Mouse (Mus musculus): Measurements from ENCODE around the gene Cd86.

The Cd86 gene

GRCm38 (mm10) chr16:36694798-36695290, 29.0 kb upstream of the Cd86 start:
- peak overlapping the region; percentile 81 for H3K4me3 ChIP-seq (replicated peaks; ENCODE audit: low read length)
- no peaks in the 10 kb centered on the region for H3K36me3 ChIP-seq (ENCODE audit: insufficient read depth, low read length)
- H3K9me3 ChIP-seq (ENCODE audit: low read length), result no peaks in the 10 kb centered on the region
- peaks cover 24% of the 10 kb centered on the region for H3K4me1 ChIP-seq (replicated peaks; ENCODE audit: low read depth, low read length)
- TF ChIP-seq POU5F1 (IDR thresholded peaks at IDR 0.05; ENCODE audit: borderline replicate concordance, low read length), result no peak
- no peak for TF ChIP-seq NANOG (IDR thresholded peaks at IDR 0.05; ENCODE audit: borderline replicate concordance, low read length)
- TF ChIP-seq CTCF (conservative IDR thresholded peaks at IDR 0.05; ENCODE audit: low read length), result no peak
- peaks cover 21% of the 10 kb centered on the region for H3K27me3 ChIP-seq (ENCODE audit: insufficient read depth, low read length)

GRCm38 (mm10) chr16:36693818-36694413, 28.0 kb upstream of the Cd86 start, which contains the start of gene Ildr1:
Ildr1 (plus strand) TSS chr16:36693978.
- Histone ChIP-seq H3K36me3 (ENCODE audit: insufficient read depth, low read length) (no peaks in the 10 kb centered on the region), H3K4me3 (replicated peaks; ENCODE audit: low read length) (peak within 1 kb of the TSS; percentile 81), H3K9me3 (ENCODE audit: low read length) (no peaks in the 10 kb centered on the region), H3K4me1 (replicated peaks; ENCODE audit: low read depth, low read length) (peaks cover 24% of the 10 kb centered on the region), H3K27me3 (ENCODE audit: insufficient read depth, low read length) (peaks cover 21% of the 10 kb centered on the region)
- TF ChIP-seq NANOG (IDR thresholded peaks at IDR 0.05; ENCODE audit: borderline replicate concordance, low read length) (no peak), CTCF (conservative IDR thresholded peaks at IDR 0.05; ENCODE audit: low read length) (no peak), POU5F1 (IDR thresholded peaks at IDR 0.05; ENCODE audit: borderline replicate concordance, low read length) (no peak)

- Histone ChIP-seq H3K36me3 (ENCODE audit: insufficient read depth, low read length) (no peaks in the 10 kb centered on the region), H3K27me3 (ENCODE audit: insufficient read depth, low read length) (peaks cover 21% of the 10 kb centered on the region), H3K4me1 (replicated peaks; ENCODE audit: low read depth, low read length) (peaks cover 17% of the 10 kb centered on the region), H3K4me3 (replicated peaks; ENCODE audit: low read length) (no peak overlapping the region), H3K9me3 (ENCODE audit: low read length) (no peaks in the 10 kb centered on the region)
- TF ChIP-seq POU5F1 (IDR thresholded peaks at IDR 0.05; ENCODE audit: borderline replicate concordance, low read length), result no peak
- TF ChIP-seq CTCF (conservative IDR thresholded peaks at IDR 0.05; ENCODE audit: low read length), result no peak
- TF ChIP-seq NANOG (IDR thresholded peaks at IDR 0.05; ENCODE audit: borderline replicate concordance, low read length), result no peak
Measured at GRCm38 (mm10) chr16:36691484-36691883, 25.6 kb upstream of the Cd86 start.

- Histone ChIP-seq H3K4me1 (replicated peaks; ENCODE audit: low read depth, low read length) (peaks cover 8% of the 10 kb centered on the region; the same call in 1 of the 2 replicates), H3K36me3 (ENCODE audit: insufficient read depth, low read length) (no peaks in the 10 kb centered on the region), H3K27me3 (ENCODE audit: insufficient read depth, low read length) (0 out of 2 replicates have a peak, but pooled peaks cover 3% of the 10 kb centered on the region), H3K9me3 (ENCODE audit: low read length) (no peaks in the 10 kb centered on the region), H3K4me3 (replicated peaks; ENCODE audit: low read length) (no peak overlapping the region)
- TF ChIP-seq POU5F1 (IDR thresholded peaks at IDR 0.05; ENCODE audit: borderline replicate concordance, low read length) (no peak), CTCF (conservative IDR thresholded peaks at IDR 0.05; ENCODE audit: low read length) (no peak), NANOG (IDR thresholded peaks at IDR 0.05; ENCODE audit: borderline replicate concordance, low read length) (no peak)
Measured at GRCm38 (mm10) chr16:36688076-36688475, 22.2 kb upstream of the Cd86 start.

GRCm38 (mm10) chr16:36684325-36684918, 18.5 kb upstream of the Cd86 start:
- TF ChIP-seq POU5F1 (IDR thresholded peaks at IDR 0.05; ENCODE audit: borderline replicate concordance, low read length) (no peak), CTCF (conservative IDR thresholded peaks at IDR 0.05; ENCODE audit: low read length) (no peak), NANOG (IDR thresholded peaks at IDR 0.05; ENCODE audit: borderline replicate concordance, low read length) (no peak)
- Histone ChIP-seq H3K4me1 (replicated peaks; ENCODE audit: low read depth, low read length) (peaks cover 16% of the 10 kb centered on the region; the same call in 1 of the 2 replicates), H3K4me3 (replicated peaks; ENCODE audit: low read length) (no peak overlapping the region), H3K36me3 (ENCODE audit: insufficient read depth, low read length) (no peaks in the 10 kb centered on the region), H3K9me3 (ENCODE audit: low read length) (no peaks in the 10 kb centered on the region), H3K27me3 (ENCODE audit: insufficient read depth, low read length) (no peaks in the 10 kb centered on the region)

GRCm38 (mm10) chr16:36681829-36682228, 15.9 kb upstream of the Cd86 start:
- no peak for TF ChIP-seq CTCF (conservative IDR thresholded peaks at IDR 0.05; ENCODE audit: low read length)
- TF ChIP-seq POU5F1 (IDR thresholded peaks at IDR 0.05; ENCODE audit: borderline replicate concordance, low read length), result no peak
- no peak for TF ChIP-seq NANOG (IDR thresholded peaks at IDR 0.05; ENCODE audit: borderline replicate concordance, low read length)
- no peaks in the 10 kb centered on the region for H3K9me3 ChIP-seq (ENCODE audit: low read length)

GRCm38 (mm10) chr16:36675902-36676301, 10.0 kb upstream of the Cd86 start:
- H3K36me3 ChIP-seq (ENCODE audit: insufficient read depth, low read length), result no peaks in the 10 kb centered on the region
- H3K9me3 ChIP-seq (ENCODE audit: low read length), result no peaks in the 10 kb centered on the region
- no peak overlapping the region for H3K4me3 ChIP-seq (replicated peaks; ENCODE audit: low read length)
- no peak for TF ChIP-seq NANOG (IDR thresholded peaks at IDR 0.05; ENCODE audit: borderline replicate concordance, low read length)
- no peaks in the 10 kb centered on the region for H3K27me3 ChIP-seq (ENCODE audit: insufficient read depth, low read length)
- H3K4me1 ChIP-seq (replicated peaks; ENCODE audit: low read depth, low read length), result peaks cover 58% of the 10 kb centered on the region

More at GRCm38 (mm10) chr16:36681829-36682228, 15.9 kb upstream of the Cd86 start:
- Histone ChIP-seq H3K4me3 (replicated peaks; ENCODE audit: low read length) (no peak overlapping the region), H3K4me1 (replicated peaks; ENCODE audit: low read depth, low read length) (peaks cover 34% of the 10 kb centered on the region), H3K27me3 (ENCODE audit: insufficient read depth, low read length) (no peaks in the 10 kb centered on the region), H3K36me3 (ENCODE audit: insufficient read depth, low read length) (no peaks in the 10 kb centered on the region)

GRCm38 (mm10) chr16:36675304-36675703, 9.4 kb upstream of the Cd86 start:
- H3K4me1 ChIP-seq (replicated peaks; ENCODE audit: low read depth, low read length), result peaks cover 62% of the 10 kb centered on the region
- H3K36me3 ChIP-seq (ENCODE audit: insufficient read depth, low read length), result no peaks in the 10 kb centered on the region
- no peaks in the 10 kb centered on the region for H3K27me3 ChIP-seq (ENCODE audit: insufficient read depth, low read length)
- no peak overlapping the region for H3K4me3 ChIP-seq (replicated peaks; ENCODE audit: low read length)
- H3K9me3 ChIP-seq (ENCODE audit: low read length), result no peaks in the 10 kb centered on the region
- TF ChIP-seq CTCF (conservative IDR thresholded peaks at IDR 0.05; ENCODE audit: low read length), result no peak
